Mouse (Mus musculus) MEL (cell line): Measurements from ENCODE around the gene Vmp1. TPM values are rescaled to one million over a fixed set of nuclear protein-coding genes. Genes with fewer than 3 reads are reported as not detected.
A peak's percentile ranks its signal among the peaks of the same experiment; 100 is the strongest.

Source experiments
- DNase-seq: peaks from one replicate; pipeline ENCODE4 v3.0.0; 2011; ENCODE audit warnings: low read depth, low spot score
- H3K27ac ChIP-seq: 2 replicates; pipeline ENCODE4 v1.5.1; 2012; ENCODE audit warnings: low read depth, mild to moderate bottlenecking, control low read depth, low read length, moderate library complexity; ENCODE audit not compliant: control insufficient read depth
- H3K27me3 ChIP-seq, 2 experiments: fragments of 150-350 bp in 1 of 2; sonication (generic) in 1 of 2; 2 replicates each; pipeline ENCODE4 v1.6.1; 2012; ENCODE audit warnings: low read length in 2 of 2, mild to moderate bottlenecking in 2 of 2, improper control_type of control experiment in 1 of 2, moderate library complexity in 1 of 2; ENCODE audit not compliant: insufficient read depth in 2 of 2, control insufficient read depth in 1 of 2
- H3K36me3 ChIP-seq, 2 experiments: 2 replicates each; pipeline ENCODE4 v1.6.1; 2012 to 2014; ENCODE audit warnings: low read length in 2 of 2, improper control_type of control experiment in 1 of 2, inconsistent platforms in 1 of 2, mild to moderate bottlenecking in 1 of 2; ENCODE audit not compliant: insufficient read depth in 2 of 2, control insufficient read depth in 1 of 2
- H3K4me1 ChIP-seq, 2 experiments: fragments of 150-350 bp in 1 of 2; sonication (generic) in 1 of 2; 2 replicates each; pipeline ENCODE4 v1.6.1; 2012; ENCODE audit warnings: low read length in 2 of 2, improper control_type of control experiment in 1 of 2, mild to moderate bottlenecking in 1 of 2; ENCODE audit not compliant: insufficient read depth in 2 of 2, control insufficient read depth in 1 of 2
- H3K4me3 ChIP-seq, 2 experiments: fragments of 150-350 bp in 1 of 2; sonication (generic) in 1 of 2; 2 replicates each; pipeline ENCODE4 v1.5.1; 2012; ENCODE audit warnings: low read depth in 2 of 2, low read length in 2 of 2, mild to moderate bottlenecking in 2 of 2, moderate library complexity in 2 of 2, control low read depth in 1 of 2, improper control_type of control experiment in 1 of 2; ENCODE audit not compliant: control insufficient read depth in 1 of 2, insufficient read depth in 1 of 2
- H3K79me2 ChIP-seq: 2 replicates; pipeline ENCODE4 v1.6.1; 2012; ENCODE audit warnings: mild to moderate bottlenecking, low read length, moderate library complexity; ENCODE audit not compliant: control insufficient read depth, poor library complexity, insufficient read depth
- H3K9ac ChIP-seq: 2 replicates; pipeline ENCODE4 v1.6.1; 2012; ENCODE audit warnings: low read depth, mild to moderate bottlenecking, control low read depth, low read length, moderate library complexity; ENCODE audit not compliant: control insufficient read depth, poor library complexity, severe bottlenecking
- H3K9me3 ChIP-seq: fragments of 150-350 bp; sonication (generic); replicated peaks from 2 replicates; pipeline ENCODE4 v1.6.1; 2012; ENCODE audit warnings: mild to moderate bottlenecking, low read length, improper control_type of control experiment, moderate library complexity; ENCODE audit not compliant: insufficient read depth
- BHLHE40 ChIP-seq: IDR thresholded peaks from 2 replicates; pipeline ENCODE4 v1.6.1; 2012; ENCODE audit warnings: low read depth, mild to moderate bottlenecking, inconsistent platforms, low read length, improper control_type of control experiment, borderline replicate concordance
- CHD2 ChIP-seq: IDR thresholded peaks from 2 replicates; pipeline ENCODE4 v1.6.1; 2011; ENCODE audit warnings: low read length, improper control_type of control experiment
- CTCF ChIP-seq, 3 experiments: IDR thresholded peaks in 2 of 3; conservative IDR thresholded peaks in 1 of 3; 2 replicates each; pipeline ENCODE4 v1.5.1; 2011 to 2012; ENCODE audit warnings: low read length in 3 of 3, low read depth in 2 of 3, mild to moderate bottlenecking in 2 of 3, improper control_type of control experiment in 1 of 3, inconsistent platforms in 1 of 3, mixed read lengths in 1 of 3, moderate library complexity in 1 of 3; ENCODE audit not compliant: control insufficient read depth in 1 of 3, insufficient read depth in 1 of 3, poor library complexity in 1 of 3, severe bottlenecking in 1 of 3
- E2F4 ChIP-seq: IDR thresholded peaks from 2 replicates; pipeline ENCODE4 v1.6.1; 2011; ENCODE audit warnings: low read depth, low read length, improper control_type of control experiment, borderline replicate concordance
- ELF1 ChIP-seq: IDR thresholded peaks from 2 replicates; pipeline ENCODE4 v1.6.1; 2014; ENCODE audit warnings: low read depth, mild to moderate bottlenecking, inconsistent platforms, low read length, improper control_type of control experiment, moderate library complexity
- EP300 ChIP-seq, 2 experiments: IDR thresholded peaks; 2 replicates each; pipeline ENCODE4 v1.6.1; 2011; ENCODE audit warnings: improper control_type of control experiment in 2 of 2, low read length in 2 of 2, low read depth in 1 of 2, mild to moderate bottlenecking in 1 of 2
- ETS1 ChIP-seq: IDR thresholded peaks from 2 replicates; pipeline ENCODE4 v1.6.1; 2012; ENCODE audit warnings: low read depth, mild to moderate bottlenecking, inconsistent platforms, low read length, improper control_type of control experiment, moderate library complexity
- GATA1 ChIP-seq: IDR thresholded peaks from 2 replicates; pipeline ENCODE4 v1.6.1; 2011; ENCODE audit warnings: low read depth, low read length, improper control_type of control experiment
- HCFC1 ChIP-seq: IDR thresholded peaks from 2 replicates; pipeline ENCODE4 v1.6.1; 2012; ENCODE audit warnings: low read depth, mild to moderate bottlenecking, inconsistent platforms, low read length, improper control_type of control experiment, moderate library complexity
- MAFK ChIP-seq: IDR thresholded peaks from 2 replicates; pipeline ENCODE4 v1.6.1; 2011; ENCODE audit warnings: low read depth, mild to moderate bottlenecking, low read length, improper control_type of control experiment, borderline replicate concordance
- MAX ChIP-seq: IDR thresholded peaks from 2 replicates; pipeline ENCODE4 v1.6.1; 2011; ENCODE audit warnings: low read length, improper control_type of control experiment
- MAZ ChIP-seq: IDR thresholded peaks from 2 replicates; pipeline ENCODE4 v1.6.1; 2012; ENCODE audit warnings: low read depth, mild to moderate bottlenecking, inconsistent platforms, low read length, improper control_type of control experiment
- MEF2A ChIP-seq: IDR thresholded peaks from 2 replicates; pipeline ENCODE4 v1.6.1; 2014; ENCODE audit warnings: low read depth, mild to moderate bottlenecking, inconsistent platforms, low read length, improper control_type of control experiment; ENCODE audit not compliant: poor library complexity, insufficient replicate concordance, severe bottlenecking; ENCODE audit errors: extremely low read depth
- MXI1 ChIP-seq: IDR thresholded peaks from 2 replicates; pipeline ENCODE4 v1.6.1; 2011; ENCODE audit warnings: mild to moderate bottlenecking, low read depth, low read length, improper control_type of control experiment
- MYB ChIP-seq: IDR thresholded peaks from 2 replicates; pipeline ENCODE4 v1.6.1; 2011; ENCODE audit warnings: mild to moderate bottlenecking, low read depth, low read length, improper control_type of control experiment
- MYC ChIP-seq: IDR thresholded peaks from 2 replicates; pipeline ENCODE4 v1.6.1; 2011; ENCODE audit warnings: low read depth, mild to moderate bottlenecking, low read length, improper control_type of control experiment, moderate library complexity
- POLR2A ChIP-seq, 2 experiments: IDR thresholded peaks; 2 replicates each; pipeline ENCODE4 v1.6.1; 2011 to 2012; ENCODE audit warnings: low read length in 2 of 2, mild to moderate bottlenecking in 2 of 2, control low read depth in 1 of 2, improper control_type of control experiment in 1 of 2, low read depth in 1 of 2, moderate library complexity in 1 of 2; ENCODE audit not compliant: control insufficient read depth in 1 of 2, insufficient read depth in 1 of 2, poor library complexity in 1 of 2
- POLR2AphosphoS2 ChIP-seq: IDR thresholded peaks from 2 replicates; pipeline ENCODE4 v1.6.1; 2011; ENCODE audit warnings: low read length, improper control_type of control experiment
- POLR2AphosphoS5 ChIP-seq: IDR thresholded peaks from 2 replicates; pipeline ENCODE4 v1.6.1; 2012; ENCODE audit warnings: low read depth, borderline replicate concordance, mild to moderate bottlenecking, inconsistent platforms, low read length, moderate library complexity, mixed read lengths
- RAD21 ChIP-seq: IDR thresholded peaks from 2 replicates; pipeline ENCODE4 v1.6.1; 2011; ENCODE audit warnings: mild to moderate bottlenecking, low read depth, low read length, improper control_type of control experiment
- SIN3A ChIP-seq: IDR thresholded peaks from 2 replicates; pipeline ENCODE4 v1.6.1; 2012; ENCODE audit warnings: low read length, improper control_type of control experiment, inconsistent platforms
- SMC3 ChIP-seq: IDR thresholded peaks from 2 replicates; pipeline ENCODE4 v1.6.1; 2011; ENCODE audit warnings: low read depth, low read length, improper control_type of control experiment
- TAL1 ChIP-seq: IDR thresholded peaks from 2 replicates; pipeline ENCODE4 v1.6.1; 2012; ENCODE audit warnings: mild to moderate bottlenecking, inconsistent platforms, low read length, moderate library complexity, mixed read lengths
- TCF12 ChIP-seq: IDR thresholded peaks from 2 replicates; pipeline ENCODE4 v1.6.1; 2014; ENCODE audit warnings: low read depth, mild to moderate bottlenecking, inconsistent platforms, low read length, improper control_type of control experiment, moderate library complexity
- UBTF ChIP-seq: IDR thresholded peaks from 2 replicates; pipeline ENCODE4 v1.6.1; 2012; ENCODE audit warnings: low read depth, mild to moderate bottlenecking, inconsistent platforms, low read length, improper control_type of control experiment, moderate library complexity, borderline replicate concordance; ENCODE audit not compliant: insufficient read depth
- USF2 ChIP-seq, 2 experiments: IDR thresholded peaks; 2 replicates each; pipeline ENCODE4 v1.6.1; 2011 to 2012; ENCODE audit warnings: improper control_type of control experiment in 2 of 2, low read length in 2 of 2, borderline replicate concordance in 1 of 2, inconsistent platforms in 1 of 2, low read depth in 1 of 2, mild to moderate bottlenecking in 1 of 2; ENCODE audit not compliant: insufficient read depth in 1 of 2
- ZC3H11A ChIP-seq: IDR thresholded peaks from 2 replicates; pipeline ENCODE4 v1.6.1; 2012; ENCODE audit warnings: low read depth, mild to moderate bottlenecking, inconsistent platforms, low read length, improper control_type of control experiment
- ZKSCAN1 ChIP-seq: IDR thresholded peaks from 2 replicates; pipeline ENCODE4 v1.6.1; 2012; ENCODE audit warnings: low read depth, mild to moderate bottlenecking, inconsistent platforms, low read length, improper control_type of control experiment, moderate library complexity
- ZMIZ1 ChIP-seq: IDR thresholded peaks from 2 replicates; pipeline ENCODE4 v1.6.1; 2012; ENCODE audit warnings: low read depth, mild to moderate bottlenecking, inconsistent platforms, low read length, improper control_type of control experiment, moderate library complexity
- ZNF384 ChIP-seq: IDR thresholded peaks from 2 replicates; pipeline ENCODE4 v1.6.1; 2012; ENCODE audit warnings: low read depth, mild to moderate bottlenecking, inconsistent platforms, low read length, improper control_type of control experiment
- polyA plus RNA-seq, 2 experiments: library from polyadenylated mRNA; stranded (reverse) in 1 of 2; unstranded in 1 of 2; fragments of >175 nt in 1 of 2; fragments of >200 nt in 1 of 2; gene quantifications; 2 replicates each; pipeline versions ENCODE4 v1.2.1 to v1.2.4; 2012; ENCODE audit warnings: low replicate concordance in 2 of 2, low read depth in 1 of 2; ENCODE audit not compliant: insufficient read length in 2 of 2, insufficient read depth in 1 of 2, missing spikeins in 1 of 2
- total RNA-seq: library from RNA; depleted of rRNA; stranded (reverse); fragments of 300-350 nt; gene quantifications from 2 replicates; pipeline ENCODE4 v1.2.3, GENCODE M21; 2012

Gene Vmp1
- total and polyA plus RNA-seq, 3 experiments = 61.8 to 94.9 TPM; not detected in 1

DNA sequence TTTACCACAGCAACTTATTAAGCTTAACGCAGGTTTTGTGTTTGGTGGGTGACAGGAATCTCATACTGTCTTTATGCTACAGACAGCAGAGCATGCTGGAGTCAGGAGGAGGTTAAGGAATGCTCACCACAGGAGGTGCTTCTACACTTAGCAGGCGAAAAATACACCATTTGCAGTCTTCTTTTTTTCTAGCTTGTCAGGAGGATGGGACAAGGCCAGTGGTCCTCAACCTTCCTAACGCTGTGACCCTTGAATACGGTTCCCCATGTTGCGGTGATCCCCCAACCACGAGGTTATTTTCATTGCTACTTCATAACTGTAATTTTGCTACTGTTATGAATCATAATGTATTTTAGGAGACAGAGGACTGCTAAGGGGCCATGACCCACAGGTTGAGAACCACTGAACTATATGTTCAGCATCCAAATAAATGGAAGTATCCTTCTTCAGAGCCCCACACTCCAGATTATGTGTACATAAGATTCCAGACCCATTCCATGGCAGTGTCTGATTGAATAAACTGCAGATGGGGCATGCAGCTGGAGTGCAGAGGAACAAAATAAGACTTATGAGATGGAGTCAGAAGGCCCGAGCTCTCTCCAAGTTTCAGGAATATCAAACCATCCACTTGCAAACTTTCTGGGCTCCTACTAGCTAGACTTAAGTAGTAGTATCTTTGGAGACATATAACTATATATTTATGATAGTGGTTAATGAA, 100.9 kb downstream of the Vmp1 start (continued):
- TF ChIP-seq POLR2AphosphoS5 = 0 out of 2 replicates have a peak, but pooled peaks have one; percentile 5
- TF ChIP-seq USF2 (IDR thresholded peaks at IDR 0.05; ENCODE audit: borderline replicate concordance in 1 of 2, insufficient read depth in 1 of 2, low read depth in 1 of 2, low read length in 2 of 2) = no peak
- no peak for TF ChIP-seq RAD21
- no peak for TF ChIP-seq HCFC1
- no peak for TF ChIP-seq GATA1

DNA sequence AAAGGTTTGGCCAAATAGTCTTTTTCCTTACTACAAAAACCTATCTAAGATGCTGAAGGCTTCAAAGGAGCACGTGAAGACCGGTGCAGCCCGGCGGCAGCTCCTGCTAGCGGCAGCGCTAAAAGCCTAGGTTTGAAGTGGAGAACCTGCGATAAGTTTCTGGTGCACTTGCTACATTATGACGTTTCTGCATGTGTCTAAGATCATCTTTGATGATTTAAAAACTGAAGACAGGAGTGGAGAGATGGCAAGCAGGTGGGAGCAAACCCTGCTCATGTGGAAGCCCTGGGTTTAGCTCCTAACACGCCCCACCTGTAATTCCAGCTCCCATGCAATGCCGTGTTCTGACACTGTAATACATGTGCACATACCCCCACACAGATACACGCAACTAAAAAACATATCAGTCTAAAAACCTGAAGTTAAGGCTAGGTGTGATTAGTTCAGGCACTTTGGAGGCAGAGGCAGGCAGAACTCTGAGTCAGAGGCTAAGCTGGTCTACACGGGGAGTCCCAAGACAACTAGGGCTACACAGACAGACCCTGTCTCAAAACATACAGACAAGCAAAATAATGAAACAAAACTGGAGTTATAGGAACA, 101.6 kb downstream of the Vmp1 start:
- H3K27ac ChIP-seq = peak overlapping the region; percentile 96
- peak overlapping the region; percentile 88 for H3K9ac ChIP-seq
- H3K36me3 ChIP-seq = peaks cover 4 to 34% of the 10 kb centered on the region in 2 experiments; a peak in 3 of 4 replicates
- peak; percentile 89 for DNase-seq
- peak overlapping the region; percentile 69 to 74 for H3K4me3 ChIP-seq
- H3K9me3 ChIP-seq = no peaks in the 10 kb centered on the region
- peaks cover 35% of the 10 kb centered on the region for H3K79me2 ChIP-seq
- peaks cover 11 to 31% of the 10 kb centered on the region in 2 experiments for H3K4me1 ChIP-seq
- no peaks in the 10 kb centered on the region for H3K27me3 ChIP-seq
- TF ChIP-seq ZKSCAN1 (0 out of 2 replicates have a peak, but pooled peaks have one; percentile 41), POLR2AphosphoS2 (no peak), USF2 (IDR thresholded peaks at IDR 0.05; ENCODE audit: borderline replicate concordance in 1 of 2, insufficient read depth in 1 of 2, low read depth in 1 of 2, low read length in 2 of 2) (no peak), MYC (peak; percentile 77), CHD2 (peak; percentile 10; the same call in 1 of the 2 replicates), E2F4 (peak; percentile 49; the same call in 1 of the 2 replicates), TAL1 (no peak), MEF2A (no peak), EP300 (IDR thresholded peaks at IDR 0.05; ENCODE audit: low read depth in 1 of 2, low read length in 2 of 2) (peak in 1 of 2 experiments; percentile 44; a peak in 2 of 4 replicates), TCF12 (no peak), UBTF (no peak), MXI1 (peak; percentile 83), MAFK (no peak), ZMIZ1 (no peak; the same call in none of the 2 replicates), ETS1 (peak; percentile 69), MAZ (no peak), POLR2AphosphoS5 (peak; percentile 63; the same call in 1 of the 2 replicates), POLR2A (IDR thresholded peaks at IDR 0.05; ENCODE audit: control insufficient read depth in 1 of 2, insufficient read depth in 1 of 2, low read depth in 1 of 2, low read length in 2 of 2, poor library complexity in 1 of 2) (peak in 1 of 2 experiments; percentile 76; a peak in 2 of 4 replicates), MYB (no peak; the same call in 1 of the 2 replicates), SIN3A (peak; percentile 75), HCFC1 (peak; percentile 35; the same call in 1 of the 2 replicates), RAD21 (no peak), GATA1 (peak; percentile 33; the same call in 1 of the 2 replicates), SMC3 (no peak; the same call in 1 of the 2 replicates), MAX (peak; percentile 76), BHLHE40 (peak; percentile 86), ZNF384 (no peak), ELF1 (no peak), CTCF (IDR thresholded peaks at IDR 0.05 in 2 of 3, conservative IDR thresholded peaks at IDR 0.05 in 1 of 3; ENCODE audit: control insufficient read depth in 1 of 3, insufficient read depth in 1 of 3, low read depth in 2 of 3, low read length in 3 of 3, poor library complexity in 1 of 3, severe bottlenecking in 1 of 3) (peak in 2 of 3 experiments; percentile 9 to 35; a peak in 3 of 6 replicates), ZC3H11A (no peak)
